Mouse (Mus musculus): Measurements from ENCODE around the gene Uap1l1. TPM values are rescaled to one million over a fixed set of nuclear protein-coding genes. Genes with fewer than 3 reads are reported as not detected.

Uap1l1 gene
- polyA plus RNA-seq, 1 experiment from 2014 or later, result 6.8 TPM

DNA sequence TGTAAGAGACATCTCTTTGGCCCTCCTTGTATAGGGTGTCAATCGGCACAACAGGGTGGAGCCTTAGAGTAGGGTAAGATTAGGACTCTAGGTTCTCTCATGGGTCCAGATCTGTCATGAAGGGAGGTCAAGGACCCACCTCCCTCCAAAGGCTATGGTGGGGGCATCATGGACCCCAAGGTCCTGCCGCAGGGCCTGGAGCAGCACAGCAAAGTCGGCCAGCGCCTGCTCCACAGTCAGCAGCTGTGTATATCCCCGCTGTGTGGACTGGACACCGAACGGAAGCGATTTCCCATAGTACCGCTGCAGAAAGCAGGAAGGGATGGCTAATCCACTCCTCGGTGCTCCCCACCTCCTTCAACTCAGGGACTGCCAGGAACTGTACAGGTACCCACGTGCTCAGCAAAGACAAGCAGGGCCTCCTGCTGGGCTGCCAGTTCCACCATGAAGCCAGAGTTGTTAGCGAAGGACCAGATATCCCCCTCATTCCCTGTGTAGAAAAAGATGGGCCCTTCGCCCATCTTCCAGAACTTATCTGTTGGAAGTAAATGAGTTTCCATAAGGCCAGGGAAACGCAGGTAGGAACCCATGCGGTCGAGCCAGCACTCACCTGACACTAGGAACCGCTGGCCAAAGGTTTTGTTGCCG, 9.9 kb downstream of the Uap1l1 start:
- no peaks in the 10 kb centered on the region for H3K27me3 ChIP-seq (ENCODE audit: control insufficient read depth, insufficient read depth, low read length)
- 0 out of 2 replicates have a peak, but pooled peaks have one; percentile 18 for ATAC-seq (ENCODE audit: low FRiP score)
- no peaks in the 10 kb centered on the region for H3K9me3 ChIP-seq (ENCODE audit: control insufficient read depth, low read length)
- H3K4me1 ChIP-seq (replicated peaks; ENCODE audit: control insufficient read depth, insufficient read depth, low read length), result peaks cover 20% of the 10 kb centered on the region
- no peak overlapping the region for H3K27ac ChIP-seq
- H3K4me2 ChIP-seq (replicated peaks), result peak overlapping the region; percentile 95
- DNase-seq (ENCODE audit: low spot score), result no peak
- H3K4me3 ChIP-seq (replicated peaks; ENCODE audit: low read length), result peak overlapping the region; percentile 55
- peak overlapping the region; percentile 76 for H3K9ac ChIP-seq
- 42% methylated on average over 18 of the region's 18 CpGs for WGBS
- H3K36me3 ChIP-seq (replicated peaks; ENCODE audit: control insufficient read depth, insufficient read depth), result peaks cover 38% of the 10 kb centered on the region

DNA sequence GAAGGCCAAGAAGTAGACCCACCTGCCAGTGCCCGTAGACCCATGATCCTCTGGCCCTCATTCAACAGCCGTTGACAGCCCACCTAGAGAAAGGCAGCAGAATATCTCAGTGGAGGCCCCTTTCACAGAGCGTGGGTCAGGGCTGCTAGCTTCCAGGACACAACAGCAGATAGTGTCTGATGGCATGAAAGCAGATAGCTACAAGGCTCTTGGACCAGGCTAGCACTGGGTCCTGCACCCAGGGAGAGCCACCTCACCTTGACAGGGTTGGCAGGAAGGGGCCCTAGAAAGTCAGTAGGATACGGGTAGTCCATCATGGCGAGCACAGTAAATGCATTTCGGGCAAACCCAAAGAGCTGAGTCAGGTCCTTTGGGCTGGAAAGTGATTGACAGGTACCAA, 11.3 kb downstream of the Uap1l1 start:
- H3K4me1 ChIP-seq (replicated peaks; ENCODE audit: control insufficient read depth, insufficient read depth, low read length), result peaks cover 20% of the 10 kb centered on the region
- H3K36me3 ChIP-seq (replicated peaks; ENCODE audit: control insufficient read depth, insufficient read depth), result peaks cover 51% of the 10 kb centered on the region
- no peak overlapping the region for H3K9ac ChIP-seq
- no peak overlapping the region for H3K4me2 ChIP-seq (replicated peaks)
- no peak for DNase-seq (ENCODE audit: low spot score)
- WGBS, result 89% methylated on average over 6 of the region's 6 CpGs
- no peak overlapping the region for H3K4me3 ChIP-seq (replicated peaks; ENCODE audit: low read length)
- H3K9me3 ChIP-seq (ENCODE audit: control insufficient read depth, low read length), result no peaks in the 10 kb centered on the region
- no peak for ATAC-seq (ENCODE audit: low FRiP score)
- no peaks in the 10 kb centered on the region for H3K27me3 ChIP-seq (ENCODE audit: control insufficient read depth, insufficient read depth, low read length)
- no peak overlapping the region for H3K27ac ChIP-seq

- Histone ChIP-seq H3K36me3 (replicated peaks; ENCODE audit: control insufficient read depth, insufficient read depth) (peaks cover 86% of the 10 kb centered on the region), H3K9ac (no peak overlapping the region), H3K4me1 (replicated peaks; ENCODE audit: control insufficient read depth, insufficient read depth, low read length) (peaks cover 8% of the 10 kb centered on the region), H3K27me3 (ENCODE audit: control insufficient read depth, insufficient read depth, low read length) (no peaks in the 10 kb centered on the region), H3K4me2 (replicated peaks) (no peak overlapping the region), H3K9me3 (ENCODE audit: control insufficient read depth, low read length) (no peaks in the 10 kb centered on the region), H3K4me3 (replicated peaks; ENCODE audit: low read length) (no peak overlapping the region), H3K27ac (no peak overlapping the region)
- 96% methylated on average over 3 of the region's 3 CpGs for WGBS
- DNase-seq (ENCODE audit: low spot score) (no peak), ATAC-seq (ENCODE audit: low FRiP score) (no peak)
These were observed 14.8 kb downstream of the Uap1l1 start for GRCm38 (mm10) chr2:25350701-25351100.

DNA sequence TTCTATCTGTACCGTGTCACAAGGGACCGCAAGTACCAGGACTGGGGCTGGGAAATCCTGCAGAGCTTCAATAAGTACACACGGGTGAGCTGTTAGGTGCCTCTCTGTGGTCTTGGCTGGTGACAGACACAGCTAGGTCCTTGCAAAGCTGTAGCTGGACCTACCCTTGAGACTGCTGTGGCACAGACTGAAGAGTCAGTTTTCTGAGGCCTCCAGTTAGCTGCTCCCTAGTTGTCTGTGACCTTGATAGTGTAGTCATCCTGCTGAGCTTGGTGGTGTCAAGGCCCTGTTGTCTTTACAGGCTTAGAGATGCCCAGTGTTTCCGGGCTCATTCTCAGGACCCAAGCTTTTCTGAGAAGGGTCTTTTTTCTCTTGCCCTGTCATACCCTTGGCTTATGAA, 16.0 kb downstream of the Uap1l1 start:
- WGBS, result 95% methylated on average over 4 of the region's 4 CpGs
- H3K9me3 ChIP-seq (ENCODE audit: control insufficient read depth, low read length), result no peaks in the 10 kb centered on the region
- H3K4me1 ChIP-seq (replicated peaks; ENCODE audit: control insufficient read depth, insufficient read depth, low read length), result no peaks in the 10 kb centered on the region
- H3K9ac ChIP-seq, result no peak overlapping the region
- H3K4me3 ChIP-seq (replicated peaks; ENCODE audit: low read length), result no peak overlapping the region
- H3K36me3 ChIP-seq (replicated peaks; ENCODE audit: control insufficient read depth, insufficient read depth), result peaks cover 98% of the 10 kb centered on the region
- H3K27ac ChIP-seq, result no peak overlapping the region
- H3K27me3 ChIP-seq (ENCODE audit: control insufficient read depth, insufficient read depth, low read length), result no peaks in the 10 kb centered on the region
- ATAC-seq (ENCODE audit: low FRiP score), result no peak
- DNase-seq (ENCODE audit: low spot score), result no peak
- H3K4me2 ChIP-seq (replicated peaks), result no peak overlapping the region

DNA sequence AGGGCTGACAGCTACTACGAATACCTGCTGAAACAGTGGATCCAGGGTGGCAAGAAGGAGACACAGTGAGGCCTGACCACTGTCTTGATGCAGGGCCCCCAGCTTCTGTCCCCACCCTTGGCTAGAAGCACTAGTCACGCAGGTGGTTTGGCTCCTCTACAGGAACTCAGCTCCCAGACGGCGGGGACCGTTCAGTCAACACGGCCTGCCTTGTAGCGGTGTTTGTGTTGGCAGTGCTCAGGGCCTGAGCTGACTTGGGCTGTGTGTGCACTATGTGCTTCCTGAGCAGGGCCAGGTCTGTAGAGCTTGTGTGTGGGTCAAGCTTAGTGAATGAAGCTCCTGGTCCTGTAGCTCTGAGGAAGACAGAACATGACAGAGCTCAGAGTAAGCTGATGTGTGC, 17.3 kb downstream of the Uap1l1 start:
- H3K4me3 ChIP-seq (replicated peaks; ENCODE audit: low read length), result no peak overlapping the region
- no peak overlapping the region for H3K9ac ChIP-seq
- H3K27ac ChIP-seq, result no peak overlapping the region
- DNase-seq (ENCODE audit: low spot score), result no peak
- peaks cover 100% of the 10 kb centered on the region for H3K36me3 ChIP-seq (replicated peaks; ENCODE audit: control insufficient read depth, insufficient read depth)
- H3K9me3 ChIP-seq (ENCODE audit: control insufficient read depth, low read length), result no peaks in the 10 kb centered on the region
- H3K4me2 ChIP-seq (replicated peaks), result no peak overlapping the region
- H3K4me1 ChIP-seq (replicated peaks; ENCODE audit: control insufficient read depth, insufficient read depth, low read length), result no peaks in the 10 kb centered on the region
- no peaks in the 10 kb centered on the region for H3K27me3 ChIP-seq (ENCODE audit: control insufficient read depth, insufficient read depth, low read length)
- no peak for ATAC-seq (ENCODE audit: low FRiP score)
- WGBS, result 92% methylated on average over 7 of the region's 7 CpGs

GRCm38 (mm10) chr2:25338303-25338702, 27.2 kb downstream of the Uap1l1 start:
- no peak for DNase-seq (ENCODE audit: low spot score)
- H3K9me3 ChIP-seq (ENCODE audit: control insufficient read depth, low read length), result no peaks in the 10 kb centered on the region
- no peak overlapping the region for H3K27ac ChIP-seq
- H3K9ac ChIP-seq, result no peak overlapping the region
- ATAC-seq (ENCODE audit: low FRiP score), result no peak
- H3K36me3 ChIP-seq (replicated peaks; ENCODE audit: control insufficient read depth, insufficient read depth), result peaks cover 89% of the 10 kb centered on the region
- peaks cover 7% of the 10 kb centered on the region for H3K4me1 ChIP-seq (replicated peaks; ENCODE audit: control insufficient read depth, insufficient read depth, low read length)
- no peaks in the 10 kb centered on the region for H3K27me3 ChIP-seq (ENCODE audit: control insufficient read depth, insufficient read depth, low read length)
- H3K4me3 ChIP-seq (replicated peaks; ENCODE audit: low read length), result no peak overlapping the region
- 93% methylated on average over 6 of the region's 6 CpGs for WGBS
- no peak overlapping the region for H3K4me2 ChIP-seq (replicated peaks)

GRCm38 (mm10) chr2:25333569-25333968, 31.9 kb downstream of the Uap1l1 start:
- Histone ChIP-seq H3K4me3 (replicated peaks; ENCODE audit: low read length) (peak overlapping the region; percentile 98), H3K36me3 (replicated peaks; ENCODE audit: control insufficient read depth, insufficient read depth) (peaks cover 47% of the 10 kb centered on the region), H3K4me1 (replicated peaks; ENCODE audit: control insufficient read depth, insufficient read depth, low read length) (peaks cover 15% of the 10 kb centered on the region), H3K9me3 (ENCODE audit: control insufficient read depth, low read length) (no peaks in the 10 kb centered on the region), H3K27ac (no peak overlapping the region), H3K4me2 (replicated peaks) (peak overlapping the region; percentile 91), H3K27me3 (ENCODE audit: control insufficient read depth, insufficient read depth, low read length) (no peaks in the 10 kb centered on the region), H3K9ac (peak overlapping the region; percentile 97)
- DNase-seq (ENCODE audit: low spot score), result no peak
- WGBS, result 88% methylated on average over 2 of the region's 2 CpGs
- no peak for ATAC-seq (ENCODE audit: low FRiP score)

- Histone ChIP-seq H3K27me3 (ENCODE audit: control insufficient read depth, insufficient read depth, low read length) (no peaks in the 10 kb centered on the region), H3K9me3 (ENCODE audit: control insufficient read depth, low read length) (no peaks in the 10 kb centered on the region), H3K4me1 (replicated peaks; ENCODE audit: control insufficient read depth, insufficient read depth, low read length) (peaks cover 15% of the 10 kb centered on the region), H3K36me3 (replicated peaks; ENCODE audit: control insufficient read depth, insufficient read depth) (peaks cover 36% of the 10 kb centered on the region), H3K27ac (peak within 1 kb of the TSS; percentile 94), H3K9ac (peak within 1 kb of the TSS; percentile 97), H3K4me3 (replicated peaks; ENCODE audit: low read length) (peak within 1 kb of the TSS; percentile 98), H3K4me2 (replicated peaks) (peak within 1 kb of the TSS; percentile 91)
- ATAC-seq (ENCODE audit: low FRiP score) (peak; percentile 98), DNase-seq (ENCODE audit: low spot score) (peak; percentile 100)
- under 1% methylated on average over 68 of the region's 78 CpGs for WGBS
These were observed 33.0 kb downstream of the Uap1l1 start, which contains the start of gene Man1b1 for GRCm38 (mm10) chr2:25332286-25333160. Gene Man1b1, plus strand, starts transcription at chr2:25332338.

- DNase-seq (ENCODE audit: low spot score), result no peak
- H3K27ac ChIP-seq, result no peak overlapping the region
- ATAC-seq (ENCODE audit: low FRiP score), result no peak
- H3K4me3 ChIP-seq (replicated peaks; ENCODE audit: low read length), result peak overlapping the region; percentile 98
- H3K4me2 ChIP-seq (replicated peaks), result peak overlapping the region; percentile 91
- peaks cover 26% of the 10 kb centered on the region for H3K36me3 ChIP-seq (replicated peaks; ENCODE audit: control insufficient read depth, insufficient read depth)
- peak overlapping the region; percentile 97 for H3K9ac ChIP-seq
- no peaks in the 10 kb centered on the region for H3K9me3 ChIP-seq (ENCODE audit: control insufficient read depth, low read length)
- H3K27me3 ChIP-seq (ENCODE audit: control insufficient read depth, insufficient read depth, low read length), result no peaks in the 10 kb centered on the region
- H3K4me1 ChIP-seq (replicated peaks; ENCODE audit: control insufficient read depth, insufficient read depth, low read length), result peaks cover 15% of the 10 kb centered on the region
- WGBS, result 62% methylated on average over 9 of the region's 9 CpGs
These were observed 34.0 kb downstream of the Uap1l1 start for GRCm38 (mm10) chr2:25331470-25331869.

All from hindbrain, embryonic 14.5 days (tissue).